Mouse (Mus musculus) forebrain, embryonic 10.5 days (tissue): ENCODE data around the gene Sdhaf2. TPM values are rescaled to one million over a fixed set of nuclear protein-coding genes. Genes with fewer than 3 reads are reported as not detected.
A peak's percentile ranks its signal among the peaks of the same experiment; 100 is the strongest.

Source experiments
- DNase-seq: peaks from one replicate; pipeline ENCODE4 v3.0.0-alpha.2; 2017; ENCODE audit warnings: low spot score; ENCODE audit errors: extremely low spot score
- H3K27ac ChIP-seq: fragments of 300-500 bp; sonication (generic); 2 replicates; pipeline ENCODE4 v1.5.1; 2016; ENCODE audit warnings: mild to moderate bottlenecking
- H3K27me3 ChIP-seq: fragments of 300-500 bp; sonication (generic); 2 replicates; pipeline ENCODE4 v1.6.1; 2016; ENCODE audit warnings: mild to moderate bottlenecking; ENCODE audit not compliant: poor library complexity, severe bottlenecking
- H3K36me3 ChIP-seq: fragments of 300-500 bp; sonication (generic); replicated peaks from 2 replicates; pipeline ENCODE4 v1.6.1; 2016; ENCODE audit warnings: mild to moderate bottlenecking, moderate library complexity
- H3K4me1 ChIP-seq: fragments of 300-500 bp; sonication (generic); 2 replicates; pipeline ENCODE4 v1.6.1; 2016
- H3K4me3 ChIP-seq: fragments of 300-500 bp; sonication (generic); 2 replicates; pipeline ENCODE4 v1.5.1; 2016; ENCODE audit warnings: mild to moderate bottlenecking, moderate library complexity
- H3K9me3 ChIP-seq: fragments of 300-500 bp; sonication (generic); 2 replicates; pipeline ENCODE4 v1.6.1; 2016; ENCODE audit warnings: mild to moderate bottlenecking, moderate library complexity
- WGBS: fragments of 180-500 bp; shearing (Covaris S2); methylation state at CpG from one replicate; pipeline ENCODE4 v1.1.7; 2016; 5-methylcytosine and 5-hydroxymethylcytosine counted together
- polyA plus RNA-seq: library from polyadenylated mRNA; unstranded; fragments of >200 nt; fragmentation: Nextera tagmentation; extraction: Ambion mirVana; gene quantifications from 2 replicates; pipeline ENCODE4 v1.2.1, GENCODE M21; 2016

Gene Sdhaf2
- polyA plus RNA-seq, 1 experiment from 2014 or later: 65.8 TPM

GRCm38 (mm10) chr19:10482703-10483102 lies 43.2 kb downstream of the Sdhaf2 start, which contains the start of gene Ppp1r32:
Gene Ppp1r32, minus strand, starts transcription at chr19:10482928.
- no peak within 1 kb of the TSS for H3K27ac ChIP-seq
- H3K9me3 ChIP-seq: no peaks in the 10 kb centered on the region
- peaks cover 20% of the 10 kb centered on the region for H3K27me3 ChIP-seq
- WGBS: 28% methylated on average over 6 of the region's 6 CpGs
- no peak within 1 kb of the TSS for H3K4me3 ChIP-seq
- DNase-seq: peak; percentile 72
- H3K36me3 ChIP-seq: no peaks in the 10 kb centered on the region
- H3K4me1 ChIP-seq: peaks cover 22% of the 10 kb centered on the region

- Histone ChIP-seq H3K4me3 (no peak overlapping the region), H3K36me3 (no peaks in the 10 kb centered on the region), H3K4me1 (peaks cover 19% of the 10 kb centered on the region), H3K27ac (no peak overlapping the region), H3K9me3 (no peaks in the 10 kb centered on the region), H3K27me3 (peaks cover 29% of the 10 kb centered on the region)
- WGBS: 75% methylated on average over 4 of the region's 4 CpGs
- DNase-seq: no peak
These were observed 46.4 kb downstream of the Sdhaf2 start for GRCm38 (mm10) chr19:10479541-10479940.

GRCm38 (mm10) chr19:10473779-10474178 lies 52.2 kb downstream of the Sdhaf2 start:
- peaks cover 19% of the 10 kb centered on the region for H3K4me1 ChIP-seq
- WGBS: 18% methylated on average over 6 of the region's 6 CpGs

GRCm38 (mm10) chr19:10472958-10473357 lies 53.0 kb downstream of the Sdhaf2 start:
- Histone ChIP-seq H3K4me3 (no peak overlapping the region), H3K9me3 (no peaks in the 10 kb centered on the region), H3K27ac (no peak overlapping the region), H3K4me1 (peaks cover 21% of the 10 kb centered on the region), H3K27me3 (peaks cover 33% of the 10 kb centered on the region), H3K36me3 (no peaks in the 10 kb centered on the region)
- DNase-seq: no peak
- WGBS: 78% methylated on average over 3 of the region's 3 CpGs

More at GRCm38 (mm10) chr19:10473779-10474178, 52.2 kb downstream of the Sdhaf2 start:
- Histone ChIP-seq H3K9me3 (no peaks in the 10 kb centered on the region), H3K27me3 (peaks cover 33% of the 10 kb centered on the region), H3K36me3 (no peaks in the 10 kb centered on the region), H3K27ac (no peak overlapping the region), H3K4me3 (no peak overlapping the region)
- DNase-seq: no peak

GRCm38 (mm10) chr19:10469171-10469658 lies 56.7 kb downstream of the Sdhaf2 start:
- DNase-seq: no peak
- WGBS: 79% methylated on average over 8 of the region's 8 CpGs
- H3K27ac ChIP-seq: no peak overlapping the region

GRCm38 (mm10) chr19:10464427-10464826 lies 61.5 kb downstream of the Sdhaf2 start:
- no peak for DNase-seq
- Histone ChIP-seq H3K27ac (peak overlapping the region; percentile 4; the same call in 1 of the 2 replicates), H3K4me1 (peaks cover 55% of the 10 kb centered on the region), H3K27me3 (peaks cover 47% of the 10 kb centered on the region), H3K36me3 (no peaks in the 10 kb centered on the region), H3K4me3 (no peak overlapping the region), H3K9me3 (no peaks in the 10 kb centered on the region)
- 5% methylated on average over 4 of the region's 4 CpGs for WGBS

More at GRCm38 (mm10) chr19:10469171-10469658, 56.7 kb downstream of the Sdhaf2 start:
- Histone ChIP-seq H3K4me1 (peaks cover 23% of the 10 kb centered on the region), H3K9me3 (no peaks in the 10 kb centered on the region), H3K36me3 (no peaks in the 10 kb centered on the region), H3K4me3 (no peak overlapping the region), H3K27me3 (peaks cover 6% of the 10 kb centered on the region; the same call in 1 of the 2 replicates)

- Histone ChIP-seq H3K9me3 (no peaks in the 10 kb centered on the region), H3K4me3 (no peak overlapping the region), H3K27ac (no peak overlapping the region), H3K36me3 (no peaks in the 10 kb centered on the region), H3K27me3 (peaks cover 73% of the 10 kb centered on the region), H3K4me1 (peaks cover 72% of the 10 kb centered on the region)
- WGBS: 54% methylated on average over 7 of the region's 7 CpGs
- no peak for DNase-seq
These were observed 64.4 kb downstream of the Sdhaf2 start for GRCm38 (mm10) chr19:10461584-10461983.

GRCm38 (mm10) chr19:10459907-10460306 lies 66.0 kb downstream of the Sdhaf2 start:
- Histone ChIP-seq H3K4me1 (peaks cover 83% of the 10 kb centered on the region), H3K27ac (no peak overlapping the region), H3K36me3 (no peaks in the 10 kb centered on the region), H3K4me3 (no peak overlapping the region), H3K9me3 (no peaks in the 10 kb centered on the region), H3K27me3 (peaks cover 90% of the 10 kb centered on the region)
- no peak for DNase-seq
- 42% methylated on average over 11 of the region's 11 CpGs for WGBS

GRCm38 (mm10) chr19:10458096-10458495 lies 67.8 kb downstream of the Sdhaf2 start:
- Histone ChIP-seq H3K4me1 (peaks cover 74% of the 10 kb centered on the region), H3K4me3 (peak overlapping the region; percentile 61)
- 34% methylated on average over 8 of the region's 8 CpGs for WGBS

GRCm38 (mm10) chr19:10457484-10457800 lies 68.5 kb downstream of the Sdhaf2 start:
- Histone ChIP-seq H3K9me3 (no peaks in the 10 kb centered on the region), H3K27ac (peak overlapping the region; percentile 72; the same call in 1 of the 2 replicates), H3K4me1 (peaks cover 70% of the 10 kb centered on the region), H3K27me3 (peaks cover 100% of the 10 kb centered on the region), H3K36me3 (no peaks in the 10 kb centered on the region), H3K4me3 (peak overlapping the region; percentile 61)
- peak; percentile 94 for DNase-seq
- under 1% methylated on average over 34 of the region's 34 CpGs for WGBS

More at GRCm38 (mm10) chr19:10458096-10458495, 67.8 kb downstream of the Sdhaf2 start:
- Histone ChIP-seq H3K27ac (no peak overlapping the region), H3K36me3 (no peaks in the 10 kb centered on the region), H3K9me3 (no peaks in the 10 kb centered on the region), H3K27me3 (peaks cover 100% of the 10 kb centered on the region)
- DNase-seq: no peak

- Histone ChIP-seq H3K4me1 (peaks cover 65% of the 10 kb centered on the region), H3K36me3 (no peaks in the 10 kb centered on the region), H3K27me3 (peaks cover 100% of the 10 kb centered on the region), H3K27ac (peak within 1 kb of the TSS; percentile 72), H3K9me3 (no peaks in the 10 kb centered on the region), H3K4me3 (peak within 1 kb of the TSS; percentile 61)
- under 1% methylated on average over 96 of the region's 96 CpGs for WGBS
- DNase-seq: peak; percentile 71
These were observed 69.0 kb downstream of the Sdhaf2 start, which contains the start of gene Lrrc10b for GRCm38 (mm10) chr19:10456752-10457483. Gene Lrrc10b, minus strand, starts transcription at chr19:10457473.

GRCm38 (mm10) chr19:10455437-10455806 lies 70.5 kb downstream of the Sdhaf2 start:
- H3K36me3 ChIP-seq: no peaks in the 10 kb centered on the region
- H3K4me3 ChIP-seq: no peak overlapping the region
- H3K4me1 ChIP-seq: peaks cover 62% of the 10 kb centered on the region
- no peak for DNase-seq
- no peak overlapping the region for H3K27ac ChIP-seq
- no peaks in the 10 kb centered on the region for H3K9me3 ChIP-seq
- H3K27me3 ChIP-seq: peaks cover 96% of the 10 kb centered on the region
- 77% methylated on average over 3 of the region's 3 CpGs for WGBS

- H3K27ac ChIP-seq: no peak overlapping the region
- no peaks in the 10 kb centered on the region for H3K9me3 ChIP-seq
- no peak overlapping the region for H3K4me3 ChIP-seq
- no peaks in the 10 kb centered on the region for H3K36me3 ChIP-seq
- H3K27me3 ChIP-seq: peaks cover 91% of the 10 kb centered on the region
- peaks cover 56% of the 10 kb centered on the region for H3K4me1 ChIP-seq
- DNase-seq: no peak
- WGBS: 76% methylated on average over 4 of the region's 4 CpGs
These were observed 71.1 kb downstream of the Sdhaf2 start for GRCm38 (mm10) chr19:10454718-10455436.
